Mouse (Mus musculus) monocyte, adult 2 months (primary cell): ENCODE measurements around the gene Abca3.
A peak's percentile ranks its signal among the peaks of the same experiment; 100 is the strongest.
"Not testable (repeated sequence)": the region's sequence is repeated elsewhere in the genome, so short reads cannot be mapped to it uniquely, and the experiment has no call there.

Source experiments
- DNase-seq, 2 experiments: peaks; one replicate each; pipeline ENCODE4 v3.0.0; 2022; ENCODE audit warnings: low spot score in 2 of 2, low read depth in 1 of 2

Abca3 gene

GRCm38 (mm10) chr17:24437016-24437415 is 85.3 kb downstream of the Abca3 start:
- no peak for DNase-seq

- DNase-seq = no peak
Observed at GRCm38 (mm10) chr17:24440377-24440776, 88.6 kb downstream of the Abca3 start.

- no peak for DNase-seq
Observed at GRCm38 (mm10) chr17:24441148-24441547, 89.4 kb downstream of the Abca3 start.

- no peak for DNase-seq
Observed at GRCm38 (mm10) chr17:24442107-24442506, 90.4 kb downstream of the Abca3 start.

GRCm38 (mm10) chr17:24442632-24443155 is 90.9 kb downstream of the Abca3 start, which contains the start of gene Dnase1l2:
TSS of gene Dnase1l2 (minus strand) at chr17:24443105.
- no peak for DNase-seq

GRCm38 (mm10) chr17:24443409-24443808 is 91.7 kb downstream of the Abca3 start:
- no peak for DNase-seq

GRCm38 (mm10) chr17:24446590-24446989 is 94.8 kb downstream of the Abca3 start:
- DNase-seq = no peak

- no peak for DNase-seq
Observed at GRCm38 (mm10) chr17:24449507-24449906, 97.8 kb downstream of the Abca3 start.

GRCm38 (mm10) chr17:24451220-24451619 is 99.5 kb downstream of the Abca3 start:
- no peak for DNase-seq

GRCm38 (mm10) chr17:24453372-24453771 is 101.6 kb downstream of the Abca3 start:
- DNase-seq = no peak

GRCm38 (mm10) chr17:24454218-24454755 is 102.5 kb downstream of the Abca3 start:
- DNase-seq = no peak

GRCm38 (mm10) chr17:24454756-24455522 is 103.2 kb downstream of the Abca3 start:
- DNase-seq = peak; percentile 100

- DNase-seq = not testable (repeated sequence)
Observed at GRCm38 (mm10) chr17:24455523-24456206, 103.9 kb downstream of the Abca3 start.
